Mouse (Mus musculus): ENCODE results near the gene Eif3k.

- TF ChIP-seq CTCF (IDR thresholded peaks at IDR 0.05; ENCODE audit: extremely low read depth, insufficient read depth, low read length) (no peak), POLR2A (IDR thresholded peaks at IDR 0.05; ENCODE audit: extremely low read depth, insufficient read depth, low read length) (no peak)
These were observed 47.1 kb upstream of the Eif3k start for GRCm38 (mm10) chr7:29028761-29029160.

Measured in cortical plate, adult 2 months (tissue).